Mouse (Mus musculus): ENCODE data around the gene Serpine1.
"Not testable (repeated sequence)": the region's sequence is repeated elsewhere in the genome, so short reads cannot be mapped to it uniquely, and the experiment has no call there.

The Serpine1 gene

DNA sequence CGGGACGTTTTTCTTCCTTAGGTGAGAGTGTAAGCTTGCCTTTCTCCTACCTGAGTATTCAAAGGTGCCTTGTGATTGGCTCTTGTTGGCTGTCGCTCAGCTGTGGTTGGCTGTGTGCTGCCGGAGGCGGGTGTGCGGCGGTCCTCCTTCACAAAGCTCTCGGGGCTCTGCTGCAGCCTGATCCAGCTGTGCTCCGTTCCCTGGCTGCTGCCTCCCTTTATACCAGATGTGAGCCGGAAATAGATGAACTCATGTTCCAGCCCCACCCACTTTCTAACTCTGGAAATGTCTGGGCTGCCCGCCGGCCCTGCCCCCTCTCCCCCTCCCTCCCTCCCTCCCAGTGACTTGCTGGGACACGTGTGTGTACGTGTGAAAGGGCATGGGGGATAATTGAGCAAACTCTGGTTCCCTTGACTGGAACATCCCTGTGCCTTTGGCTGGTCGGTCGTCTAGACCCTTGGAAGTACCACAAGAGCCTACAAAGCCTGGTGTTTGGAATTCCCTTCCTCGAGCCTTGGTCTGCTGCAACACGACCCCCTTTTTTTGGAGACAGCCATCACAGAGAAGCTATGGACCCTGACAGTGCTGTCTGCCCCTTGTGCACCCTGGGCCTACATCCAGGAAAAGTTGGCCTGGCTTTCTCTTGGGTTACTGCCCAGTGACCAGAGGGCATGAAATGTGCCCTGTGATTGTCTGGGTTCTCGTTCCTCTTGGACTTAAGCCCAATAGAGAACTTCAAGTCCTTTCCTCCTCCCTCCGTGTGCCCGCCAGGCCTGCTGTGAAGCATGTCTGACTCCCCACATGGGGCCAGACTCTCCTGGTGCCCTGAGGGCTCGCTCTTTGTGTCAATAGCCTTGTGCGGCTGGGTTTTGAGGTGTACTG is at the start of gene Serpine1:
Gene Serpine1, minus strand, starts transcription at position 190 of the 882 bp plus-strand sequence.
- DNase-seq = peak; percentile 36 to 51

DNA sequence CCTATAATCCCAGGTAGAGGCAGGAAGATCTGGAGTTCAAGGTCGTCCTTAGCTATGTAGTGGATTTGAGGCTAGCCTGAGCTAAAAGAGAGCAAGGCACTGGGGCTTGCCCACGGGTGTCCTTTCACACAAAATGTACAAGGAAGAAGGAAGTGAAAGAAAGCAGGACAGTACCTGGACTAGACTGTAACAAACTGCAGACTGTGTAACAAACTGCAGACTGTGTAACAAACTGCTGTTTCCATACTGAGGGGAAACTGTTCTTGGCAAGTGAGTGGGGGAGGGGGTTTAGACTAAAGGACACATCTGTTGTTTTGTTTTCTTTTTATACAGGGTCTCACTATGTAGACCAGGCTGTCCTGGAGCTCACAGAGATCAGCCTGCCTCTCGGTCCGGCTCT is 49.2 kb upstream of the Serpine1 start:
- DNase-seq = no peak

DNA sequence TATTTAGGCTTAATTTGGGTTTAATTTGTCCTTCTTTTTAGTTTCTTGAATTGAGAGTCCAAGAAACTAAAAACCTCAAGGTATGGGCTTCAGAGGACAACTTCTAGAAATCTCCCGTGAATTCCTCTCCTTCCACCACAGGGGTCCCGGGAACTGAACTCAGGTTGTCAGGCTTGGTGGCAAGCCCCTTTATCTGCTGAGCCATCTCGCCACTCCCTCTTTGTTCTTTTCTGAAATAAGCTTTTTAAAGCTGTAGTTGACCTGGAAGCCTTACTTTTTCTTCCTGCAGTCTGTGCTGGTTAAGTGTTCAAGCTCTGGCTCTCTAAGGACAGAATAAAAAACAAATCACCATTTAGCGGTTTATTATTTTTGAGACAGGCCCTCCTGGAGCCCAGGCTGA is 46.8 kb upstream of the Serpine1 start:
- DNase-seq = no peak

DNA sequence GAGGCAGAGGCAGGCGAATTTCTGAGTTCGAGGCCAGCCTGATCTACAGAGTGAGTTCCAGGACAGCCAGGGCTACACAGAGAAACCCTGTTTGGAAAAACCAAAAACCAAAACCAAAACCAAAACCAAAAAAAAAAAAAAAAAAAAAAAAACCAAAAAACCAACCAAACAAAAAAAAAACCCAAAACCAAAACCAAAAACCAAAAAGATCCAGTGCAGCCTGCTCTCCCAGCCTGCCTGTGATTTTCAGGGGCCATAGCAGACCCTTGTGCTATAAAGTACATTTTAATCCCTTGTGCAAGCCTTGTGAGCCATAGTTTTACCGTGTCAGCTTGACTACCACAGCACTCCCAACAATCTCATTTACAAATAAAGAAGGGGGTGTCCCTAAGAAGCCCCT is 45.9 kb upstream of the Serpine1 start:
- not testable (repeated sequence) for DNase-seq

DNA sequence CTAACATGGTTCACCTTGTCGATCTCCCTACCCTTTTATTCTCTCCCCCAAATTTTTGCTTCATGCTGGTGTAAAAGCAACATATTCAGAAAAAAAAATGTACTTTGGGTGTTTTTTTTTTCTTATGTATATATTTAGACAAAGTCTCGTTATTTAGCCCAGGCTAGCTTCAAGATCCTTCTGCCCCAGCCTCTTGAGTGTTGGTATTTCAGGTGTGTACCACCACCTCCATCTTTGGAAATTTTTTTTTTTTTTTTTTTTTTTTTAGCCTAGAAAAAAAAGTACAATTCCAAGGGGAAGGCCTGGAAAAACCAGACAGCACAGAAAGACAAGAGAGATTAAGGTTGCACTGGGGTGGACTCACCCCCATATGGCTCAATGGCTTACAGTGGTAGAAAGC is 44.9 kb upstream of the Serpine1 start:
- no peak for DNase-seq

DNA sequence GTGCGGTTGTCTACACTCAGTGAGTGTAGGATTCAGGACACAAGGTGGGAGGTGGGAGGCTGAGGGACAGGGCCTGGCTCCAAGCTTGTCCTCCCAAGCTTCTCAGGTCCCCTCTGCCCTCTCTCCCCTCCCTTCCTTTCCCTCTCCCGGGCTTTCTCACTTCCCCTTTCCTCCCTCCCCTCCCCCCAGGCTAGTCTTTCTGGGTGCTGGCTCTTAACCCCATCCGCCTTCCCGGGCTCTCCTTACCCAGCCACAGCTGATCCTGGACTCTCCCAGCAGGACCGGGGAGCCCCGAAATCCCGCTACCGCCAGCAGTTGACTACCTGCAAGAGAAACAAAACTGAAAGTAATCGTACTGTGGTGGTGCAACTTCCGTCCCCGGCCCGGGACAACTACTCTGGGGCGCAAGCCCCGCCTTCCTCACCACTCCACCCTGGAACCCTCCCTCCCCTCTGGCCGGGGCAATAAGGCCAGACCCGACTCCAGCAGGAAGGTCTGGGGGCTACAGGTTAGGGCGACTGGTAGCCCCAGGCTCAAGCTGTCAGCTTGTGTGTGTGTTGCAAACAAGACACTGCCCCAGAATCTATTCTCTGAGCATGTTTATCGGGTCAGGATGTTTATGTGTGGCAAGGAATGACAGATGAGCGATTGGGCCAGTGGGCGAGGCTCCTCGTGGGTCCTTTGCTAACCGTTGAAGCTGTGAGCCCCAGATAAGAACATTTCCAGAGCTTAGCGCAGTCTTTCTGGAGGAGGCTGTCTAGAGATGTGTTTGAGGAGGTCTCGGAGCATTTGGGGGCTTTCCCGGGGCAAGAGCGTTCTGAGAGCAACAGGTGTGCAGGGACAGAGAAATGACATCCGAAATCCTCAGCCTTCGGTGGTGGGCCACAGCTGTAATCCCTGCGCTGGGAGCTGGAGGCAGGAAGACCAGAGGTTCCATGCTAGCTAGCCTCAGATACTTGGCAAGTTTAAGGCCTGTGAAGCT is 44.1 kb upstream of the Serpine1 start, which contains the start of gene Trim56:
Gene Trim56, minus strand, starts transcription at position 344 of the 982 bp plus-strand sequence.
- peak; percentile 77 to 82 for DNase-seq

DNA sequence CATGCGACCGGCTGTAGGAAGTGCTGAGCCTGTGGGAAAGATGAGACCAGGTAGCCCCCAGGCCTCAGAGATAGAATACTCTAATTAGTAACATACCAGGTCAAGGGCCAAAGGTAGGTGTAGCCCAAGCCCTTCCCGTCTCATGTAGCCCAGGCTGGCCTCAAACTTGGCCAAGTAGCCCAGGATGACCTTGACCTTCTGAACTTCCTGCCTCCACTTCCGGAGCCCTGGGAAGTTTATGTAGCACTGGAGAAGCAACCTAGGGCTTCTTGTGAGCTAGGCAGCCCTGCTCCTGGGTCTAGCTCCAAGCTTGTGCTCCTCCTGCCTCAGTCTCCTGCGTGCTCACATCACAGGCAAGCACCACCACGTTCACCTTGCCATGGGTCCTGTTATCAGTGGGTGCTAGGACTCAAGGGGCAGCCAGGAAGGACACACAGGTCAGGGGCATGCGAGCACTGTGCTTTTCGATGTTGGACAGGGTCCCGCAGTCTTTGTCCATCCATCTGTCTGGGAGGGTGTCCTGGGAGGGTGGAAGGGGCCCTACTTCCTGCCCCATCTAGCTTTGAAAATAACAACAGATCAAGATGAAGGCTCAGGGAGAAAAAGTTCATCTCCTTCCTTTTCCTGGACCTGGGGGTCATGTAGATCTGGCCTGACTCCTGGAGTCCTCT is 43.0 kb upstream of the Serpine1 start:
- DNase-seq = no peak

DNA sequence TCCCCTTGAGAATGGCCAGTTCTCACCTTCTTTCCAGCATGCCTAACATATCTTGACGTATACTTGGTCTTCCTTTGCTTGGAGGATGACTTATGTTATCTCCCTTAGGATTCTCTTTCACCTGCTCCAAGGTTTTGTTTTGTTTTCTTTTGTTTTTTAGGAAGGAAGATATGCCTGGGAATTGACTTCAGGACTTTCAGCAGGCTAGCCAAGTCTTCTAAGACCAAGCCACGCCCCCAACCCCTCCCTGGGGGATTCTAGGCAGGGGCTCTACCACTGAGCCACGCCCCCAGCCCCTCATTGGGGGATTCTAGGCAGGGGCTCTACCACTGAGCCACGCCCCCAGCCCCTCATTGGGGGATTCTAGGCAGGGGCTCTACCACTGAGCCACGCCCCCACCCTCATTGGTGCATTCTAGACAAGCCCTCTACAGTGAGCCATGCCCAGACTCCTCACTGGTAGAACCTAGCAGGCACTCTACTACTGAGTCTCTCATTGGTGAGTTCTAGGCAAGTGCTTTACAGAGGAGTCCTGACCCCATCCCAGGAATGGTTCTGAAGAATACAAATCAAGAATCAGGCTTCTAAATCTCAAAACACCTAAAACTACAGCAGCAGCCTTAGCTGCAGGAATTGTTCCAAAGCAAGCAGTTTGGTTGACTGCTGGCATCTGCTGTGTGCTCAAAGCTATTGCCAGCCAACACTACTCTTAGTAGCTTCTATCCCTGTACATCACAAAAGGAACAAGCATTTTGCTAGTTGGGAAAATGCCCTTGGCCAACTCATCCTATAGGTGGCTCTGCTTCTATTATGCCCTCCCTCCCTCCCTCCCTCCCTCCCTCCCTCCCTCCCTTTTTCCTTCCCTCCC is 39.7 kb upstream of the Serpine1 start:
- no peak for DNase-seq

DNA sequence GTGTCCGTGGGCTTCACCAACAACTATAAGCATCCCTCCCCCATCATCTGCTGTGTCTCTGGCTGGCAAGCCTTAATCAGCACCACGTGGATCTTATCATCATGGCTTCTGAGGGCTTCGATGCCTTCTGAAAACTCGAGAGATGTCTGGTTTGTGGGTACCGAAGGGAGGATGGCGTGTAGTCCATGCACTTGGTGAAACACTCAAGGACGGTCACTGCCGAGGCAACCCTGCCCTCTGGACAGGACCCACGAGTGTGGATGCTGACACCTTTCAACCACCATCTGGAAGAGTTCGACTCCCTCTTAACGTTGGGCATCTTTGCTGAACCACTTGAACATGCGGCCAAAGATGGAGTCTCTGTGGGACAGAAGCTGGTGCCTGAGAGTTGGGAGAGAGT is 38.8 kb upstream of the Serpine1 start:
- DNase-seq = no peak

DNA sequence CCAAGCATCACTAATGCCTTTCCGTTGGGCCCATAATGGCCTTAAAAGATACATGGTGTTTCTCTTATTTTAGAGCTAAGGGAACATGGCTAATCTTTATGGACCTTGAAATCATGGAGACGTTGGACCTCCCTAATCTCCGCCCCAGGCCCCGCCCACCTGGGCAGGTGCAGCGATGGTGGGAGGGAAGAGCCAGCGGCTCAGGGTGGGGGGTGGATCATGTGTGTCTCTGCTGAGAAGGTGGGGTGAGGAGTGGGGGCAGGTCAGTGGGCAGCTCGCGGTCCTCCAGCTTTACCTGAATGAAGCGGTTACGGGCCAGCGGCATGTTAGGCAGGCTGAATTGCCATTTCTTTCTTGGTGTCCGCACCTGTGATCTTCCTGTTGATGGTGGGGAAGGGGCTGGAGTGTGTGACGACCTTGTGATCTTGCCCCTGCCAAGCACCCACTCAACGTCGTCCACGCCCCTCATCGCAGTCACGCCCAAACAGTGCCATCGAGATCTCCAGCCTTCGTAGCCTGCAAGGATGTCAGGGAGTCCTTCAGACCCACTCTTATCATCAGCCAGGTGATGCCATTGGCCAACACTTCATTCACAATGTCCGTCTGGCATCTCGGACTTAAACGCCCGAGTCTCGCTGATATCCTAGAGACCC is 38.0 kb upstream of the Serpine1 start:
- DNase-seq = no peak

DNA sequence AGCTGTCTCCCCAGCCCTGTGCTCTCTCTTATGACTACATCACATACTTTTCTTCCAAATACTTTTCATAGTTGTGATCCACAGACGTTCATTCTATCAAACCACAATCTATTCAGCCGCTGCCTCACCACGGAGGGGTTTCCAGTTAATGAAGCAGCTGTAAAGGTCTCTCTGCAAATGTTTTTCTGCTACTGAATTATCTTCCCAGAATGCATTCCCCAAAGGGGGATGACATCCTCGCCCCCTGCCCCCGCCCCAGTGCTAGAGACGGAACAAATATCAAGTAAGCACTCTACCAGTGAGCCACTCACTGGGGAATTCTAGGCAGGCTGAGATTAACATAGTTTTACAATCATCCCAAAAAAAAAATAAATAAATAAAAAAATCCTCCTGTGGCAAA is 36.0 kb upstream of the Serpine1 start:
- DNase-seq = no peak

DNA sequence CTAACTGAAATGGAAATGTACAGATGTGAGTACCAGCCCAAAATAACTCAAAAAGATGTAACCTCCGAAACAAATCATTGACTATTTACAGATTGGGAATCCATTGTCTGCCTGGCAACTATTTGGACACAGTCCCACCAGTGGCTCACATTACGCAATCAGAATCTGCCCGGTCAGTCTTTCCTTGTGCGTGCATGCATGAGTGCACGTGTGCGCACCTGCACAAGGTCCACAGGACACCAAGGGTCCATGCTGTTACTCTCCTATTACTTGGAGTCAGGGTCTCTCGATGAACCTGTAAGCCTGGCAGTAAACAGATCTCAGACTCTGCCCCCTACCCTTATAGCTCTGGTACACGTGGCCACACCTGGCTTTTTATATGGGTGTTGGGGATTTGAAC is 35.6 kb upstream of the Serpine1 start:
- DNase-seq = no peak

DNA sequence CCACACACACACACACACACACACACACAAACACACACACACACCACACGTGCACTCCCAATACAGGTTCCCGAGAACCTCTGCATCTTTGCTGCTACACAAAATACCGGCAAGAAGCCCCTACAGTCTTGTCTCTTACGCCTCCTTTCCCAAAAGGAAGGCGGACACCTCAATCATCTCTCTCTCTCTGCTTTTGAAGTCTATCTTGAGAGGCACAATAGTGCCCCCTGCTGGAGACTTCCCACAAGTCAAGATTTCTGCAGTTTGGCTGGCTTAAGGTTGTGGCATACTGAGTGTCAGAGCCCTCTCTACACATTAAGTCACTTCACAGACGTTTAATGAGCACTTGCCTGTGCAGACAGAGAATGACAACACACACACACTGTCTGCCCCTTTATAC is 35.0 kb upstream of the Serpine1 start:
- DNase-seq = peak in 1 of 2 experiments; percentile 53

DNA sequence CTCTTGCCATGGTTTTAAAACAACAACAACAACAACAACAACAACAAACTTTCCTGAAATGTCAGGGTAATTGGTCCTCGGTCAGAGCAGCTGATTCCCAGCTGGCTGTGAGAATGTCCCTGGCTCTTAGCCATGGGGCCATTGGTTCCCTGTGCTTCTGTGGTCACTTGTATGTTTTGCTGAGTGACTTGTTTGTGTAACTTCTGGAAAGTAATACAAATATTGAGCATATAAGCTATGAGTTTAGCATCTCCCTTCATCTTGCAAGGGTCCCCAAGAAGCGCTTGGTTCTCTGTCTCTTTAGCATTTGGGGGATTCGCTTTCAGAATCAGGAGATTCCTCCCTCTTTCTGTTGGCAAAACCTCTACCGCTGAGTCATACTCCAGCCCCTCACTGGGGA is 34.4 kb upstream of the Serpine1 start:
- no peak for DNase-seq

DNA sequence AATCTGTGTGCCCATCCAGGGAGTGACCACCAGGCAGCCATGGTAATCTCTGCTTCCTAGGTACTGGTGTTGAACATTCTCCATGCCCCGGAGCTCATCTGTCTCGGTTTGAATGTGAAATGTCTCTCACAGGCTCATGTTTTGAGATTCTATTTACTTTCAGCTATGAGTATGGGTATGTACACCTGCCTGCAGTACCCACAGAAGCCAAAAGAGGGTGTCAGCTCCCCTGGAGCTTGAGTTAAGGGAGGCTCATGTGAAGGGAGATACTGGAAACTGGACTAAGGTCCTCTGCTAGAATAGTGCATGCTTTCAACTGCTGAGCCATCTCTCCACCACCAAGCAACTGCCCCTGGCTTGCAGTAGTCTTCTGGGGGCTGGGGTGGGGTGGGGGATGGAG is 31.9 kb upstream of the Serpine1 start:
- no peak for DNase-seq

DNA sequence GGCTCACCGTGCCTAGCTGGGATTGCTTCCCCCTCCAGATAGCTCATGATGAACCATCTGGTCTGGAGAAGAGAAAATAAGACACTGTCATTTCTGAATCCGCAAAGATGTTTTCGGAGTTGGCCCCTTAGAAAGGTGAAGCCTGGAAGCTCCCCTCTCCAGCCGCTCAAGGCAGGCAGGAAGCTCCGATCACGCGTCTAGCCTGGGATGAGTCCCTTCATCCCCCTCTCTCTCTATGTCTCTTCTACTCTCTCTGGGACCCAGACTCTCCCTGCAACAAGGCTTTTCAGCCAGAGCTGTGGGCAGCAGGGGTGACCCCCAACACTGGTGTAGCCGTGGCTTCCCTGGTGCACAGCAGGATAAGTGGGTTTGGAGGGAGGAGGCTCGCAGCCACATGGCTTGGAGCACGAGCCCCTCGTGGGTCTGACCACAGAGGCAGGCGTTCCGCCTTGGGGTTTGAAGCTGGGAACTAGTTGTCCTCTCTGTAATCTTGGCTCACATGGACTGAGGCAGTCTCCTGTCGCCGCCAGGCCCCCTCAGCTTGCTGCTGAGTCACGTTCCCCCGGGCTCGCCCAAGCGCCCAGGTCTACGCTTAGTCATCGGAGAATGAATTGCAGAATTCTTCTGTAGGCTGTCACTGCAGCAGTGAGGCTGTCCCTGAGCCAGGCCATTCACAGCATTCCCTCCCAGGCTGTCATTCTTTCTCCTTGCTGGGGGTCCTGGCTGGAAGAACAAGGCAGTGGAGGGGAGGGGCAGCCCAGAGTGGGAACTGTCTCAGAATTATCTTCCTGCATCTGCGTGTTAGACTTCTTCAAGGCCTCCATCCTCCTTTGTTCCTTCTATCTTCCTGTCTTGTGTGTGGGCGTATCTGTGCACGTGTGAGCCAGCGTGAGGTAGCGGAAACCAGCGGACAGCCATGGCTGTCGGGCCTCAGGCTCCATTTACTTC is 30.8 kb upstream of the Serpine1 start:
- DNase-seq = peak; percentile 29 to 55

DNA sequence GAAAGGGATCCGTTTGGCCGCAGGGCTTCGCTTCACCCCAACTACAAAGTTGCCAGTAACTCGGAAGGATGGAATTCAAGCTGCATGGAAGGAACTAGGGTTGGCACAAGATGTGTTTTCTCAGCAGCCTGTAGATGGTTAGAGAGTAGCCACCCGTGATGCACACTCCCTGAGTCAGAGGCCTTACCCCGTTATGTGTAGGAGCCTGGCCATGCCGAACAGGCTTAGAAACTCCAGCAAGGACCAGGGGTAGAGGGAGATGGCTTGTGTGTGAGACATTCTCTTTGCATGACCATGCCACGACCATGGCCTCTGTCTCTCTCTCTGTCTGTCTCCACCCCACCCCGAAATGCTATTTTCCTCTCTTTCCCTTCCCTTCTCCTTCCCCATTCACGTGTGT is 30.0 kb upstream of the Serpine1 start:
- DNase-seq = no peak

DNA sequence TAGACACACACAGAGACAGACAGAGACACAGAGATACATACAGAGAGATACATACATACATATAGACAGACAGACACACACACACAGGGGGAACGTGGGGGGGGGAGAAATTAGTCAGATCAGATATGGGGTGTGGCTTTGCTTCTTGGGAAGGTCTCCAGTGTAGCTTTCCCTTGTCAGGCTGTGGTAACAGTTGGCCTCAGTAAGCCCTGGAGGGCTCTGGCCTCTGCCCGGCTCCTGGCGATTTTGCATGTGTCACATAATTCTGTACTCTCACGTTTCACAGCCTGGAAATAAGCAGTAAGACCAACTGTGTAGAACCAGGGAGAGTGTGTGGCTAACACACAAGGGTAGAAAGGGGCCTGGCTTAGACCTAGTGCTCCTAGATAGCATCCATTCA is 28.6 kb upstream of the Serpine1 start:
- DNase-seq = no peak

DNA sequence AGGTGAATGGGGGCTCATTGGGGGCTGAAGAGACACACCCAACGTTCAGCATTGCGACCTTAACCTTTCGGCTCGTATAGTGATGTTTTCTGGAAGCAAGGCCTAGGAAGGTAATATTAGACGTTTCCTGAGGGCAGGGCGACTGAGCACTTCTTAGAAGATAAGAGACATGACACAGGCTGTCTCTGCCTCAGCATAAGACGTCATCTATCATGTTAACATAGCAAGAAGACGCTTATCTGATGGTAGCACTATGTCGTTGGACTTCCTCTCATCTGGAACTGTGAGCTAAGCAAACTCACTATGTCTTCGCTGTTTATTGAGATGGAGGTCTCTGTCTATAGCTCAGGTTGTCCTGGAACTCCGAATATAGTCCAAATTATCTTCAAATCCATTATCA is 26.4 kb upstream of the Serpine1 start:
- DNase-seq = no peak

DNA sequence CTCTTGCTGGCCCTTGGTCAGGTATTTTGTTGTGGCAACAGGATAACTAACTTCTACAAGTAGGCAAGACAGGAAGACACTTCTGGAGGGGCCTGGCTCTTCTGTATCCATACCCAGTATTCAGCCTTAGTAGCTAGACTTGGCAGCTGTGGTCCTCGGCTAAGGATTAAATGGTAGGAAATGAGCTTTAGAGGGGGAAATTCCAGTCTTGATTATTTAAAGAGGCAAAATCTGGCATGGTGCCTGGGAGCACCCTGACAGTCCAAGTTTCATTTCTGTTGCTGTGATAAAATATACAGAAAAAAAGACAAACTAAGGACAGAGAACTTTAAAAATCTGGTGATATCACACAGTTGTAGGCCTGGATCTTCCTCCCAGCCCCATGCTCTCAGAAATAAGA is 24.0 kb upstream of the Serpine1 start:
- DNase-seq = no peak
